Mouse (Mus musculus) heart, embryonic 15.5 days (tissue): ENCODE results near the gene Hoxc8. TPM values are rescaled to one million over a fixed set of nuclear protein-coding genes. Genes with fewer than 3 reads are reported as not detected.

Source experiments
- ATAC-seq: fragments of 200-750 bp; cut with Nextera tagmentation; replicated peaks from 2 replicates; pipeline ENCODE4 v1.8.0; 2017; ENCODE audit warnings: low read depth, moderate TSS enrichment; ENCODE audit not compliant: insufficient number of reproducible peaks, insufficient read depth, low FRiP score
- H3K27ac ChIP-seq: fragments of 300-500 bp; sonication (generic); 2 replicates; pipeline ENCODE4 v1.5.1; 2015; ENCODE audit warnings: mild to moderate bottlenecking, inconsistent platforms
- H3K27me3 ChIP-seq: fragments of 300-500 bp; sonication (generic); 2 replicates; pipeline ENCODE4 v1.6.1; 2015; ENCODE audit warnings: inconsistent platforms
- H3K36me3 ChIP-seq: fragments of 300-500 bp; sonication (generic); 2 replicates; pipeline ENCODE4 v1.6.1; 2015; ENCODE audit warnings: mild to moderate bottlenecking, inconsistent platforms
- H3K4me1 ChIP-seq: fragments of 300-500 bp; sonication (generic); replicated peaks from 2 replicates; pipeline ENCODE4 v1.6.1; 2015; ENCODE audit warnings: inconsistent platforms
- H3K4me2 ChIP-seq: fragments of 300-500 bp; sonication (generic); 2 replicates; pipeline ENCODE4 v1.6.1; 2015; ENCODE audit warnings: inconsistent platforms, mild to moderate bottlenecking, moderate library complexity
- H3K4me3 ChIP-seq: fragments of 300-500 bp; sonication (generic); 2 replicates; pipeline ENCODE4 v1.5.1; 2015; ENCODE audit warnings: mild to moderate bottlenecking, inconsistent platforms
- H3K9ac ChIP-seq: fragments of 300-500 bp; sonication (generic); 2 replicates; pipeline ENCODE4 v1.6.1; 2015; ENCODE audit warnings: mild to moderate bottlenecking, inconsistent platforms
- H3K9me3 ChIP-seq: fragments of 300-500 bp; sonication (generic); replicated peaks from 2 replicates; pipeline ENCODE4 v1.6.1; 2016; ENCODE audit warnings: inconsistent platforms
- WGBS: fragments of 180-500 bp; shearing (Covaris S2); methylation state at CpG from one replicate; pipeline ENCODE4 v1.1.7; 2015; ENCODE audit warnings: mixed read lengths; 5-methylcytosine and 5-hydroxymethylcytosine counted together
- polyA plus RNA-seq: library from polyadenylated mRNA; unstranded; fragments of >200 nt; fragmentation: Nextera tagmentation; extraction: Ambion mirVana; gene quantifications from 2 replicates; pipeline ENCODE4 v1.2.1, GENCODE M21; 2015

The Hoxc8 gene
- polyA plus RNA-seq, 1 experiment from 2014 or later, result not detected

- no peak for ATAC-seq
- peaks cover 100% of the 10 kb centered on the region for H3K27me3 ChIP-seq
Observed at GRCm38 (mm10) chr15:103001370-103001769, 11.0 kb downstream of the Hoxc8 start.

GRCm38 (mm10) chr15:103002156-103002555 is 11.7 kb downstream of the Hoxc8 start:
- H3K27ac ChIP-seq, result no peak overlapping the region
- H3K9ac ChIP-seq, result no peak overlapping the region
- WGBS, result 30% methylated on average over 4 of the region's 4 CpGs
- no peaks in the 10 kb centered on the region for H3K9me3 ChIP-seq
- peaks cover 30% of the 10 kb centered on the region for H3K4me1 ChIP-seq
- H3K4me2 ChIP-seq, result no peak overlapping the region
- H3K4me3 ChIP-seq, result no peak overlapping the region
- no peaks in the 10 kb centered on the region for H3K36me3 ChIP-seq
- peaks cover 100% of the 10 kb centered on the region for H3K27me3 ChIP-seq
- ATAC-seq, result no peak

More at GRCm38 (mm10) chr15:103001370-103001769, 11.0 kb downstream of the Hoxc8 start:
- Histone ChIP-seq H3K9me3 (no peaks in the 10 kb centered on the region), H3K27ac (no peak overlapping the region), H3K9ac (no peak overlapping the region), H3K4me2 (peak overlapping the region; percentile 47), H3K4me1 (peaks cover 30% of the 10 kb centered on the region), H3K4me3 (0 out of 2 replicates have a peak overlapping the region, but pooled peaks have one; percentile 1), H3K36me3 (no peaks in the 10 kb centered on the region)
- whole genome bisulfite sequencing, result 29% methylated on average over 2 of the region's 2 CpGs

GRCm38 (mm10) chr15:103002821-103003448 is 12.5 kb downstream of the Hoxc8 start:
- Histone ChIP-seq H3K4me2 (no peak overlapping the region), H3K9me3 (no peaks in the 10 kb centered on the region), H3K4me1 (peaks cover 30% of the 10 kb centered on the region), H3K36me3 (no peaks in the 10 kb centered on the region), H3K9ac (no peak overlapping the region), H3K27ac (no peak overlapping the region), H3K27me3 (peaks cover 100% of the 10 kb centered on the region), H3K4me3 (no peak overlapping the region)
- WGBS, result 27% methylated on average over 13 of the region's 13 CpGs
- ATAC-seq, result no peak

- no peaks in the 10 kb centered on the region for H3K36me3 ChIP-seq
- H3K27me3 ChIP-seq, result peaks cover 100% of the 10 kb centered on the region
- no peak overlapping the region for H3K27ac ChIP-seq
- H3K9ac ChIP-seq, result no peak overlapping the region
- H3K9me3 ChIP-seq, result no peaks in the 10 kb centered on the region
- no peak for ATAC-seq
- no peak overlapping the region for H3K4me3 ChIP-seq
- H3K4me1 ChIP-seq, result peaks cover 14% of the 10 kb centered on the region
- WGBS, result under 1% methylated on average over 17 of the region's 17 CpGs
- H3K4me2 ChIP-seq, result no peak overlapping the region
Observed at GRCm38 (mm10) chr15:103005308-103005707, 14.9 kb downstream of the Hoxc8 start.

- Histone ChIP-seq H3K4me2 (no peak overlapping the region), H3K4me3 (no peak overlapping the region), H3K9ac (no peak overlapping the region), H3K4me1 (peaks cover 9% of the 10 kb centered on the region), H3K36me3 (no peaks in the 10 kb centered on the region), H3K9me3 (no peaks in the 10 kb centered on the region), H3K27me3 (peaks cover 100% of the 10 kb centered on the region), H3K27ac (no peak overlapping the region)
- ATAC-seq, result no peak
- WGBS, result 11% methylated on average over 5 of the region's 5 CpGs
Observed at GRCm38 (mm10) chr15:103005797-103006196, 15.4 kb downstream of the Hoxc8 start.

- H3K4me1 ChIP-seq, result peaks cover 4% of the 10 kb centered on the region
- H3K9me3 ChIP-seq, result no peaks in the 10 kb centered on the region
- peaks cover 100% of the 10 kb centered on the region for H3K27me3 ChIP-seq
- H3K4me3 ChIP-seq, result no peak overlapping the region
- no peak overlapping the region for H3K27ac ChIP-seq
- H3K4me2 ChIP-seq, result no peak overlapping the region
- no peak for ATAC-seq
- WGBS, result 14% methylated on average over 1 of the region's 1 CpGs
- H3K36me3 ChIP-seq, result no peaks in the 10 kb centered on the region
- H3K9ac ChIP-seq, result no peak overlapping the region
Observed at GRCm38 (mm10) chr15:103006326-103006725, 15.9 kb downstream of the Hoxc8 start.

GRCm38 (mm10) chr15:103009265-103010111 is 19.1 kb downstream of the Hoxc8 start:
- Histone ChIP-seq H3K4me2 (no peak overlapping the region), H3K27me3 (peaks cover 99% of the 10 kb centered on the region), H3K9me3 (no peaks in the 10 kb centered on the region), H3K4me1 (peaks cover 14% of the 10 kb centered on the region), H3K4me3 (no peak overlapping the region), H3K9ac (no peak overlapping the region), H3K36me3 (no peaks in the 10 kb centered on the region), H3K27ac (no peak overlapping the region)
- WGBS, result 2% methylated on average over 27 of the region's 27 CpGs
- ATAC-seq, result no peak

GRCm38 (mm10) chr15:103010112-103010846 is 19.9 kb downstream of the Hoxc8 start:
- no peaks in the 10 kb centered on the region for H3K36me3 ChIP-seq
- WGBS, result 5% methylated on average over 31 of the region's 31 CpGs
- peaks cover 99% of the 10 kb centered on the region for H3K27me3 ChIP-seq
- H3K9ac ChIP-seq, result no peak overlapping the region
- ATAC-seq, result no peak
- H3K4me3 ChIP-seq, result no peak overlapping the region
- 0 out of 2 replicates have a peak overlapping the region, but pooled peaks have one; percentile 1 for H3K4me2 ChIP-seq
- no peak overlapping the region for H3K27ac ChIP-seq
- H3K9me3 ChIP-seq, result no peaks in the 10 kb centered on the region
- H3K4me1 ChIP-seq, result peaks cover 15% of the 10 kb centered on the region

- Histone ChIP-seq H3K4me1 (peaks cover 15% of the 10 kb centered on the region), H3K9me3 (no peaks in the 10 kb centered on the region), H3K9ac (no peak overlapping the region), H3K36me3 (no peaks in the 10 kb centered on the region), H3K27me3 (peaks cover 99% of the 10 kb centered on the region), H3K4me2 (no peak overlapping the region), H3K4me3 (no peak overlapping the region), H3K27ac (no peak overlapping the region)
- WGBS, result 3% methylated on average over 28 of the region's 28 CpGs
- no peak for ATAC-seq
Observed at GRCm38 (mm10) chr15:103010847-103011555, 20.6 kb downstream of the Hoxc8 start.

GRCm38 (mm10) chr15:103011928-103012486 is 21.6 kb downstream of the Hoxc8 start:
- Histone ChIP-seq H3K9ac (no peak overlapping the region), H3K4me1 (peaks cover 15% of the 10 kb centered on the region), H3K9me3 (no peaks in the 10 kb centered on the region), H3K27me3 (peaks cover 99% of the 10 kb centered on the region), H3K27ac (no peak overlapping the region), H3K36me3 (no peaks in the 10 kb centered on the region), H3K4me2 (no peak overlapping the region), H3K4me3 (0 out of 2 replicates have a peak overlapping the region, but pooled peaks have one; percentile 17)
- no peak for ATAC-seq
- 4% methylated on average over 26 of the region's 26 CpGs for WGBS
